Mouse (Mus musculus): ENCODE measurements at regions not wholly inside any gene's neighbourhood (a gene's known extent, or its start where the extent isn't known, plus 50 kb on each side); places are given as distances from the start of the nearest gene placed in this dataset.

GRCm38 (mm10) chr15:87415996-87416395, 128.1 kb upstream of the Fam19a5 start:
- Histone ChIP-seq H3K9me3 (ENCODE audit: low read length) (no peaks in the 10 kb centered on the region), H3K36me3 (ENCODE audit: insufficient read depth, low read length) (no peaks in the 10 kb centered on the region), H3K27me3 (ENCODE audit: insufficient read depth, low read length) (no peaks in the 10 kb centered on the region), H3K4me3 (ENCODE audit: low read depth, low read length) (no peak overlapping the region), H3K9ac (replicated peaks; ENCODE audit: low read length, poor library complexity, severe bottlenecking) (no peak overlapping the region), H3K4me2 (ENCODE audit: low read depth, low read length, poor library complexity, severe bottlenecking) (no peak overlapping the region), H3K4me1 (ENCODE audit: insufficient read depth, low read length) (no peaks in the 10 kb centered on the region), H3K27ac (ENCODE audit: low read depth, low read length) (no peak overlapping the region)
- ATAC-seq (ENCODE audit: low FRiP score), result no peak
- DNase-seq (ENCODE audit: low spot score), result no peak
- WGBS, result 74% methylated on average over 7 of the region's 7 CpGs
- TF ChIP-seq CTCF (IDR thresholded peaks at IDR 0.05), result no peak

DNA sequence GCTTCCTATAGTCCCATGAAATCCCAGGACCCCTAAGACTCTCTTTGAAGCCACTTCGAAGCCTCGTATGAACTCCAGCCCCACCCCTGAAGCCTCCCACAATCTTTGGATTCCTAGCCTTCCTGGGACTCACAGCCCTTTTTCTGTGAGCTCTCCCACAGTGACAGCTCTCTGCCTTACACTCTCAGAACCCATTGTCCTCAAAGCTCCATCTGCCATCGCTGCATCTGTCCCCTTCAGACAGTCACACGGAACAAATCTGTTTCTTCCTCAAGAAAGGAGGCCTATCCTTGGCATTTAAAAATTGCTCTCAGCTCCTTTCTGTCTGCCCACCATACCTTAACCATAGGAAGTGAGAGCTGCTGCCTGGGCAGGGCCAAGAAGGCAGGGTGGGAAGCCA, 122.4 kb upstream of the Fam19a5 start:
- no peak for ATAC-seq (ENCODE audit: low FRiP score)
- TF ChIP-seq CTCF (IDR thresholded peaks at IDR 0.05), result no peak
- DNase-seq (ENCODE audit: low spot score), result no peak
- 86% methylated on average over 4 of the region's 4 CpGs for WGBS
- no peak overlapping the region for H3K4me3 ChIP-seq (ENCODE audit: low read depth, low read length)
- no peak overlapping the region for H3K9ac ChIP-seq (replicated peaks; ENCODE audit: low read length, poor library complexity, severe bottlenecking)
- no peaks in the 10 kb centered on the region for H3K36me3 ChIP-seq (ENCODE audit: insufficient read depth, low read length)
- no peak overlapping the region for H3K4me2 ChIP-seq (ENCODE audit: low read depth, low read length, poor library complexity, severe bottlenecking)
- no peaks in the 10 kb centered on the region for H3K9me3 ChIP-seq (ENCODE audit: low read length)
- no peaks in the 10 kb centered on the region for H3K4me1 ChIP-seq (ENCODE audit: insufficient read depth, low read length)
- no peaks in the 10 kb centered on the region for H3K27me3 ChIP-seq (ENCODE audit: insufficient read depth, low read length)
- H3K27ac ChIP-seq (ENCODE audit: low read depth, low read length), result no peak overlapping the region

GRCm38 (mm10) chr15:87433306-87433705, 110.8 kb upstream of the Fam19a5 start:
- Histone ChIP-seq H3K36me3 (ENCODE audit: insufficient read depth, low read length) (no peaks in the 10 kb centered on the region), H3K9ac (replicated peaks; ENCODE audit: low read length, poor library complexity, severe bottlenecking) (no peak overlapping the region), H3K4me1 (ENCODE audit: insufficient read depth, low read length) (no peaks in the 10 kb centered on the region), H3K27me3 (ENCODE audit: insufficient read depth, low read length) (no peaks in the 10 kb centered on the region), H3K4me3 (ENCODE audit: low read depth, low read length) (no peak overlapping the region), H3K9me3 (ENCODE audit: low read length) (no peaks in the 10 kb centered on the region), H3K4me2 (ENCODE audit: low read depth, low read length, poor library complexity, severe bottlenecking) (no peak overlapping the region), H3K27ac (ENCODE audit: low read depth, low read length) (no peak overlapping the region)
- no peak for DNase-seq (ENCODE audit: low spot score)
- no peak for TF ChIP-seq CTCF (IDR thresholded peaks at IDR 0.05)
- 96% methylated on average over 6 of the region's 6 CpGs for WGBS
- no peak for ATAC-seq (ENCODE audit: low FRiP score)

- H3K27ac ChIP-seq (ENCODE audit: low read depth, low read length), result no peak overlapping the region
- ATAC-seq (ENCODE audit: low FRiP score), result no peak
- no peak for TF ChIP-seq CTCF (IDR thresholded peaks at IDR 0.05)
- H3K9ac ChIP-seq (replicated peaks; ENCODE audit: low read length, poor library complexity, severe bottlenecking), result no peak overlapping the region
- H3K36me3 ChIP-seq (ENCODE audit: insufficient read depth, low read length), result no peaks in the 10 kb centered on the region
- 95% methylated on average over 12 of the region's 12 CpGs for WGBS
- no peaks in the 10 kb centered on the region for H3K27me3 ChIP-seq (ENCODE audit: insufficient read depth, low read length)
- DNase-seq (ENCODE audit: low spot score), result no peak
- no peaks in the 10 kb centered on the region for H3K9me3 ChIP-seq (ENCODE audit: low read length)
- H3K4me1 ChIP-seq (ENCODE audit: insufficient read depth, low read length), result no peaks in the 10 kb centered on the region
- H3K4me2 ChIP-seq (ENCODE audit: low read depth, low read length, poor library complexity, severe bottlenecking), result no peak overlapping the region
- H3K4me3 ChIP-seq (ENCODE audit: low read depth, low read length), result no peak overlapping the region
Observed at GRCm38 (mm10) chr15:87433901-87434300, 110.2 kb upstream of the Fam19a5 start.

- no peaks in the 10 kb centered on the region for H3K36me3 ChIP-seq (ENCODE audit: insufficient read depth, low read length)
- WGBS, result 80% methylated on average over 2 of the region's 2 CpGs
Observed at GRCm38 (mm10) chr15:87435566-87435965, 108.5 kb upstream of the Fam19a5 start.

GRCm38 (mm10) chr15:87437611-87438010, 106.5 kb upstream of the Fam19a5 start:
- 76% methylated on average over 5 of the region's 5 CpGs for WGBS
- no peak overlapping the region for H3K27ac ChIP-seq (ENCODE audit: low read depth, low read length)

More at GRCm38 (mm10) chr15:87435566-87435965, 108.5 kb upstream of the Fam19a5 start:
- H3K4me3 ChIP-seq (ENCODE audit: low read depth, low read length), result no peak overlapping the region
- H3K9ac ChIP-seq (replicated peaks; ENCODE audit: low read length, poor library complexity, severe bottlenecking), result no peak overlapping the region
- no peak for TF ChIP-seq CTCF (IDR thresholded peaks at IDR 0.05)
- ATAC-seq (ENCODE audit: low FRiP score), result no peak
- no peak for DNase-seq (ENCODE audit: low spot score)
- H3K27ac ChIP-seq (ENCODE audit: low read depth, low read length), result no peak overlapping the region
- no peaks in the 10 kb centered on the region for H3K4me1 ChIP-seq (ENCODE audit: insufficient read depth, low read length)
- no peaks in the 10 kb centered on the region for H3K9me3 ChIP-seq (ENCODE audit: low read length)
- no peak overlapping the region for H3K4me2 ChIP-seq (ENCODE audit: low read depth, low read length, poor library complexity, severe bottlenecking)
- no peaks in the 10 kb centered on the region for H3K27me3 ChIP-seq (ENCODE audit: insufficient read depth, low read length)

More at GRCm38 (mm10) chr15:87437611-87438010, 106.5 kb upstream of the Fam19a5 start:
- H3K4me1 ChIP-seq (ENCODE audit: insufficient read depth, low read length), result no peaks in the 10 kb centered on the region
- DNase-seq (ENCODE audit: low spot score), result no peak
- no peak overlapping the region for H3K4me2 ChIP-seq (ENCODE audit: low read depth, low read length, poor library complexity, severe bottlenecking)
- H3K9ac ChIP-seq (replicated peaks; ENCODE audit: low read length, poor library complexity, severe bottlenecking), result no peak overlapping the region
- H3K36me3 ChIP-seq (ENCODE audit: insufficient read depth, low read length), result no peaks in the 10 kb centered on the region
- no peak overlapping the region for H3K4me3 ChIP-seq (ENCODE audit: low read depth, low read length)
- no peaks in the 10 kb centered on the region for H3K9me3 ChIP-seq (ENCODE audit: low read length)
- TF ChIP-seq CTCF (IDR thresholded peaks at IDR 0.05), result no peak
- ATAC-seq (ENCODE audit: low FRiP score), result no peak
- H3K27me3 ChIP-seq (ENCODE audit: insufficient read depth, low read length), result no peaks in the 10 kb centered on the region

All from midbrain, postnatal 0 days (tissue).